Mouse (Mus musculus) left cerebral cortex, adult 9 months (tissue): ENCODE measurements around the gene Kif26b.

ENCODE experiments used
- DNase-seq, 2 experiments: peaks; one replicate each; pipeline ENCODE4 v3.0.0; 2022; ENCODE audit warnings: low spot score in 2 of 2

Gene Kif26b

DNA sequence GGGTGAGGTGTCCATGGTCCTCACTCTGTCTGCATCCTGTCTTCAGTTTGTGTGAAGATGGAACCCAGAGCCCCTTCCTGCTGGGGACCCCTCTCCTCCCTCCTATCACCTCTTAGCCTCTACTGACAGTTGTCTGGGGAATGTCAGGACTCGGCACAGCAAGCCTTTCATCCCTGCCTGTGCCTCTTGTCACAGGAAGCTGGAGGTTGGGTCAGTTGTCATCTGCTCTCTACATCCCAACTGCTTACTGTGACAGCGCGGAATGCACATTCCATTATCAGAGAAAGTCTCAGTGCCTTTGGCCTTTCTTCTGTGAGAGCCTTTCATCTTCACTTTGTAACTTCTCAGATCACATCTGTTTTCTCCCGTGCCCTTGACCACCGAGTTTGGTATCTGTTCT is 132.6 kb downstream of the Kif26b start:
- DNase-seq, result no peak

DNA sequence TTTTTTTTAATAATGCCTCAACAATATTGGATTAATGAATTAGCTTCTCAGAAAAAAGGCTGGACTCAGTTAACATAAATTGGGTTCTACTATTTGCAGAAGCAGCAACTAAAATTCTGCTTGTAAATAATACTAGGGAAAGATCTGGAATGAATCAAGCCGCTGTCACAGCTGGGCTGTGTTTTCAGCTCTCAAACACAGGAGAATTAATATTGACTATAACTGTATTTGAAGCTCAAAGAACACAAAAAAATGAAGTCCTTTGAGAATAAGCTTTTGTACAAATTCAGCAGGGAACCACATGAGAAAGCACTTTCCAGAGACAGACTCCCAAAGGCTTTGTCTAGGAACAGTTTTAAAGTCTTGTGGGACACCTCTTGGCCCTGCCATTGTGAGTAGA is 134.6 kb downstream of the Kif26b start:
- no peak for DNase-seq

- no peak for DNase-seq
Measured at GRCm38 (mm10) chr1:178664271-178664969, 135.5 kb downstream of the Kif26b start.

- DNase-seq, result no peak
Measured at GRCm38 (mm10) chr1:178666524-178666923, 137.6 kb downstream of the Kif26b start.

- DNase-seq, result no peak
Measured at GRCm38 (mm10) chr1:178667808-178668207, 138.9 kb downstream of the Kif26b start.

GRCm38 (mm10) chr1:178668907-178669306 is 140.0 kb downstream of the Kif26b start:
- DNase-seq, result no peak

GRCm38 (mm10) chr1:178673051-178673450 is 144.1 kb downstream of the Kif26b start:
- no peak for DNase-seq

DNA sequence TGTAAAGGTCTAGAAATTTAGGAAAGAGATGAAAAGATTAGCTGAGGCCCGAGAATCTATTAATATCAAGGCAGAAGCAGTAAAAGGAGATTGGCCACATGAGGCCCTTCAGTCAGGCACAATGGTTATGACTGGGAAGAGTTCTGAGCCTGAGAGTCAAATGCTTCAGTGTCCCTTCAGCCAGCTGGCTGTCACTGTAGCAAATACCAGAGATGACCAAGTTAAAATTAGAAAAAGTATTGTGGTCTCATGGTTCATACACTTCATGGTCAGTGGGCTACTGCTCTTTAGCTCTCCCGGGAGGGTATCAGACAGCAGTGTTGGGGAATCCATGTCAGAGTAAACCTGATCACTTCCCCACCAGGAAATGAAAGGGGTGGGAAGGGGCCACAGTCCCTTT is 144.6 kb downstream of the Kif26b start:
- DNase-seq, result no peak

DNA sequence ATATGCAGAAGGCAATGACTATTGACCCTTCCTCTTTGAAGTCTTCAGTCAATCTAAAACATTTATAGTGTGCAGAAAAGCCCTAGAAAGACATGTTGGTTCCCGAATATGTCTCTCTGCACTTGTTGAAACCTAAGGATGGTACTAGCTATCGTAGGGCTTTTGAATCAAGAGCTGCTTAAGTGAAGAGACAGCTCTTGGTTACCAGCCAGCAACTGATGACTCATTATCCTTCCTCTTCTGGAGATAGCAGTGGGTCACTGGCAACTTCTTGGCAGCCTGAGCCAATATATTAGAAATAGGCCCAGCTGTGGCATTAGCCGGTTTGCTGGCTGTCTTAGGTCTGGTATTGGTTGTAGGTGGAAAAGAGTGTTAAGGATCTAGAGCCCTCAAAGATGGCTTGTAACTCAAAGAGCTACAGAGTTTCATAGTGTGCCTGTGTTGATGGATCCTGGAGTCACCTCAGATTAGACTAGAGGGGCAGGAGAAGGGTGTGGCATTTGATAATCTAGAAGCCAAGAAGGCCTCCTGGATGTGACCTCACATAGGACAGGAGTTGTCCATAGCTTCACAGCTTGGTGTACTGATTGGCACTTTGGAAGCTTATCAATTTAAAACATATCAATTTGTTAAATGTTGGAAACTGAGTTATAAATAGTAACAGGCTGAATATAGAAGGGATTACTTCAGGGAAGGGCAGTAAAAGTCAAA is 146.8 kb downstream of the Kif26b start:
- no peak for DNase-seq

- DNase-seq, result no peak
Measured at GRCm38 (mm10) chr1:178677160-178677559, 148.2 kb downstream of the Kif26b start.

DNA sequence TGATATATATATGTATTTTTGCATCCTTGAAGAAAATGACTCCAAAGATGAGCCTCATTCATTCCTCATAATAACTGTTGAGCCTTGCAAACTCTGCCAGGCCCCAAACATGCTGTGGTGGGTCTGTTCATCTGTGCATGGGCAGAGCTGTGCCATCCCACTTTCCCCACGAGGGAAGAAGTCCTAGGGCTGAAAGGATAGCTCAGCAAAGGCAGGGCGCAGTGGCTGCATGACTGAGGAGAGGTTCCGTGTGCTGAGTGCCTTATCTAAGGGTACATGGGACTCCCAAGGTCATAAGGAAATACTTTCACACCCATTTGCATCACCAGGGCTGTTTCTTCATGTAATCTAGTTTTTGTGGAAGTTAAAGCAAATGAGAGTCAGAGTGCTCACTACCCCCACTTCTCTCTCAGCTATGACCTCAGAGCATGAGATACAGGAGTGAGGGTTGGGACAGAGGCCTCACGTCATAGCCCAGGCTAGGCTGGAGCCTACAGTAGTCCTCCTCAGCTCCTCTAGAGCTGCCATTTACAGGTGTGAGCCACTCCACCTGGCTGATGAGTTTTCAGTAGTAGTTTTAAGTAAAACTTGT is 148.8 kb downstream of the Kif26b start:
- DNase-seq, result no peak

GRCm38 (mm10) chr1:178683631-178684030 is 154.7 kb downstream of the Kif26b start:
- DNase-seq, result peak; percentile 22 to 39

DNA sequence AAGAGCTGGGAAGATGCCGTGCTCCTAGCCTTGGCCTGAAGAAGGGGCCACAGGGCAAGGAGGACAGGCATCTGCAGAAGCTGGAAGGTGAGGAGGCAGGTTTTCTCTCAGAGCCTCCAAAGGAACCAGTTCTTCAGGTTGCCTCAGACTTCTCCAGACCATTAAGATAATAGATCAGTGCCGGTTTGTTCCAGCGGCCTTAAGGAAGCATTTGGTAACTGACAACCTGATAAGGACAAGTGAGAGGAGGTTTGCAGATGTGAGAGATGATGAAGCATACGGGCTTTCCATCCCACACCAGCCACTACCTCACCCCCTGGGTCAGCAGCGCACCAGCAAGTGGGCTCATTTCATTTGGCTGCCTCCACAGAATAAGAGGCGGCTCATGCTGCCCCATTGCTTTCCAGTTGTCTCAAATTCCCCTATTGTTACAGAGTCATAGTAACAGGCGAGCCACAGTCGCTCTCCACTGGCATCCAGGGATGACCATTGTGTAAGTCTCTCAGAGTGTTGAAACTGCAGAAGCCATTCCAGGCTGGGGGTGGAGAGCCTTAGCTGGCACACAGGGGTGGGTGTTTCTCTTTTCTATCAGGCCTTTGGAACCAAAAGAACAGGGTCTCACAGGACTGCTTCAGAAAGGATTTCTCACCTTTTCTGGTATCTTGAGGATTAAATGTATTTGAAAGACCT is 156.2 kb downstream of the Kif26b start:
- no peak for DNase-seq

- DNase-seq, result no peak
Measured at GRCm38 (mm10) chr1:178686881-178687280, 158.0 kb downstream of the Kif26b start.

DNA sequence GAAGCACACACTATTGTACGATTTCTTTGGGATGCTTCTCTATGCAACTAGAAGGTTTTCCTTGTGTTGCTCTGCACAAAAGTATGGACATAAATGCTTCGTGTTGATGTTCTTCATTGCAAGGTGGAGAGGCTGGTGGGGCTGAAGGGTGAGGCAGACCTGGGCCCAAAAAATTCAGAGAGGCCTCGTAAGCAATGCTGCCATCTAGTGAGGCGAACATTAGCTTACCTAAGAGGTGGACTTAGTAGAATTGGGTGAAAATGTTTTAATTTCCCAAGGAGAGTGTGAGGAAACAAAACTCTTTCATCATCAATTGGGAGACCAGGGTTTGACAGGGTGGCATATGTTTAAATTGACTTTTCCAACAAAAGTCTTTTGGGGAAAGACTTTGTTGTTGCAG is 160.6 kb downstream of the Kif26b start:
- DNase-seq, result no peak

GRCm38 (mm10) chr1:178691679-178692078 is 162.8 kb downstream of the Kif26b start:
- no peak for DNase-seq

GRCm38 (mm10) chr1:178700102-178700501 is 171.2 kb downstream of the Kif26b start:
- no peak for DNase-seq

GRCm38 (mm10) chr1:178703496-178703895 is 174.6 kb downstream of the Kif26b start:
- DNase-seq, result no peak

DNA sequence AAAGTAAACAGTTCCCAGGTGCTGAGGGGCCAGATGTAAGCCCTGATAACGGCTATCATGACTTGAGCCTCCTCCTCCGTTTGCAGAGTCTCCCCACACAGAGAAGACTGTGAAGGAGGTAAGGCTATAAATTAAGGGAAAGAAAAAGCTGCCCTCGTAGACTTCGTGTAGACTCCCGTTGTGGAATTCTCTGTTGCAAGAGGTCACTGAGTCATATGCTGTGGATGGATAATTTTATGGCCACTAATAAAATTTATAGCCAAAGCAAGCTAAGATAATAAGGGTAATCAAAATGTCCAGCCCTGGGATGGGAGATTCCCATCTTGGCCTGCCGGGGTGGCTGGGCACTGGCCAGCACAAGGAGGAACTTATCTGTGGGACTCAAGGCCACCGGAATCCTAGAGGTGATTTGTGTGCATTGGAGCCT is 179.0 kb downstream of the Kif26b start:
- no peak for DNase-seq

- DNase-seq, result no peak
Measured at GRCm38 (mm10) chr1:178708356-178708755, 179.4 kb downstream of the Kif26b start.

DNA sequence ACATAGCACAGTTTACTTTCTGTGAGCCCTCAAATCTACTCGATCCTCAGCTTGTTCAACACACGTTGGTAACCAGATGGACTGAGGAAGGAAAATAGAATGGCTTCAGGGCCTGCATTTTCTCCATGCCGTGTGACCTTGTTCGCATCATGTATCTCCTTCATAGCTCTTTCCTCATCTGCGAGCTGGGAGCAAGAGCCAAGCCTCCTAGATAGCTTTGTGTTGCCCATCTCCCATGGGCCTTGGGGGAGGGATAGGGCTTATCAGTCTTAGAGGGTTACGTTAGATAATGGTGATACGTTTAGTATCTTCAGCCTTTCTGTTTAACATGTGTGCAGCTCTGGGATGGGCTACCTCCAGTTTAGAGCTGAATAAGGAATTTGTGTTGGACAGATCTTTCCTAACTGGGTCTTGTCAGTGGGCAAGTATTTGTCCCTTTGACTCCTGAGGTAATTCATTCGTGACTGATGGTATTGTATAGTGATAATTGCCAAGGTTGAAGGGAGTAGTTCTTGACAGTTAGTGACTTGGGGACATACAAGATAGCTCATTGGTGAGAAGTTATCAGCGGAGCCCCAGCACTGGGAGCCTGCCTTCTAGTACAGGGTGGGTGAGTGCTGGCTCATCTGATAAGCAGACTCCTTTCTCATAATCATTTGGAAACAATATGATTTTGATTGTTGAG is 183.4 kb downstream of the Kif26b start:
- DNase-seq, result no peak

- DNase-seq, result no peak
Measured at GRCm38 (mm10) chr1:178714209-178714608, 185.3 kb downstream of the Kif26b start.
